Mouse (Mus musculus) hindbrain, embryonic 10.5 days (tissue): ENCODE measurements around the gene Vars. TPM values are rescaled to one million over a fixed set of nuclear protein-coding genes. Genes with fewer than 3 reads are reported as not detected.
A peak's percentile ranks its signal among the peaks of the same experiment; 100 is the strongest.
"Not testable (repeated sequence)": the region's sequence is repeated elsewhere in the genome, so short reads cannot be mapped to it uniquely, and the experiment has no call there.

Experiments used
- DNase-seq: peaks from one replicate; pipeline ENCODE4 v3.0.0-alpha.2; 2017; ENCODE audit warnings: low spot score
- H3K27ac ChIP-seq: fragments of 300-500 bp; sonication (generic); 2 replicates; pipeline ENCODE4 v1.5.1; 2016; ENCODE audit warnings: mild to moderate bottlenecking, moderate library complexity
- H3K27me3 ChIP-seq: fragments of 300-500 bp; sonication (generic); 2 replicates; pipeline ENCODE4 v1.6.1; 2016; ENCODE audit warnings: mild to moderate bottlenecking; ENCODE audit not compliant: poor library complexity, insufficient read depth, severe bottlenecking
- H3K36me3 ChIP-seq: fragments of 300-500 bp; sonication (generic); 2 replicates; pipeline ENCODE4 v1.6.1; 2016; ENCODE audit warnings: mild to moderate bottlenecking, moderate library complexity
- H3K4me1 ChIP-seq: fragments of 300-500 bp; sonication (generic); replicated peaks from 2 replicates; pipeline ENCODE4 v1.6.1; 2016; ENCODE audit warnings: mild to moderate bottlenecking
- H3K4me3 ChIP-seq: fragments of 300-500 bp; sonication (generic); 2 replicates; pipeline ENCODE4 v1.5.1; 2016; ENCODE audit warnings: mild to moderate bottlenecking, moderate library complexity
- H3K9me3 ChIP-seq: fragments of 300-500 bp; sonication (generic); 2 replicates; pipeline ENCODE4 v1.6.1; 2016; ENCODE audit warnings: mild to moderate bottlenecking, moderate library complexity
- WGBS: fragments of 180-500 bp; shearing (Covaris S2); methylation state at CpG from one replicate; pipeline ENCODE4 v1.1.7; 2016; 5-methylcytosine and 5-hydroxymethylcytosine counted together
- polyA plus RNA-seq: library from polyadenylated mRNA; unstranded; fragments of >200 nt; fragmentation: Nextera tagmentation; extraction: Ambion mirVana; gene quantifications from 2 replicates; pipeline ENCODE4 v1.2.1, GENCODE M21; 2016

The Vars gene
- polyA plus RNA-seq, 1 experiment from 2014 or later, result 176 TPM

GRCm38 (mm10) chr17:34959881-34960515 lies 40.8 kb upstream of the Vars start:
- DNase-seq, result peak; percentile 29
- WGBS, result 16% methylated on average over 12 of the region's 12 CpGs
- Histone ChIP-seq H3K4me3 (peak overlapping the region; percentile 64), H3K27ac (peak overlapping the region; percentile 91), H3K9me3 (no peaks in the 10 kb centered on the region), H3K4me1 (peaks cover 16% of the 10 kb centered on the region), H3K36me3 (no peaks in the 10 kb centered on the region), H3K27me3 (peaks cover 68% of the 10 kb centered on the region)

GRCm38 (mm10) chr17:34960702-34961493 lies 39.9 kb upstream of the Vars start:
- no peak for DNase-seq
- H3K36me3 ChIP-seq, result no peaks in the 10 kb centered on the region
- H3K9me3 ChIP-seq, result no peaks in the 10 kb centered on the region
- no peak overlapping the region for H3K27ac ChIP-seq
- H3K27me3 ChIP-seq, result peaks cover 66% of the 10 kb centered on the region
- peaks cover 16% of the 10 kb centered on the region for H3K4me1 ChIP-seq
- no peak overlapping the region for H3K4me3 ChIP-seq

- H3K27me3 ChIP-seq, result peaks cover 67% of the 10 kb centered on the region
- H3K4me1 ChIP-seq, result peaks cover 16% of the 10 kb centered on the region
- H3K9me3 ChIP-seq, result no peaks in the 10 kb centered on the region
- no peak for DNase-seq
- 42% methylated on average over 3 of the region's 3 CpGs for WGBS
- H3K36me3 ChIP-seq, result no peaks in the 10 kb centered on the region
- H3K27ac ChIP-seq, result no peak overlapping the region
- H3K4me3 ChIP-seq, result no peak overlapping the region
Observed at GRCm38 (mm10) chr17:34962125-34962524, 38.7 kb upstream of the Vars start.

- DNase-seq, result no peak
- Histone ChIP-seq H3K4me1 (peaks cover 16% of the 10 kb centered on the region), H3K27ac (no peak overlapping the region), H3K36me3 (no peaks in the 10 kb centered on the region), H3K4me3 (no peak overlapping the region), H3K27me3 (peaks cover 70% of the 10 kb centered on the region), H3K9me3 (no peaks in the 10 kb centered on the region)
- WGBS, result 62% methylated on average over 1 of the region's 1 CpGs
Observed at GRCm38 (mm10) chr17:34962841-34963240, 37.9 kb upstream of the Vars start.

- H3K9me3 ChIP-seq, result no peaks in the 10 kb centered on the region
Observed at GRCm38 (mm10) chr17:34964640-34965049, 36.1 kb upstream of the Vars start.

GRCm38 (mm10) chr17:34965627-34966026 lies 35.2 kb upstream of the Vars start:
- WGBS, result 85% methylated on average over 5 of the region's 5 CpGs
- H3K27me3 ChIP-seq, result peaks cover 88% of the 10 kb centered on the region
- H3K9me3 ChIP-seq, result no peaks in the 10 kb centered on the region
- no peak for DNase-seq
- H3K4me1 ChIP-seq, result 0 out of 2 replicates have a peak, but pooled peaks cover 4% of the 10 kb centered on the region
- no peak overlapping the region for H3K27ac ChIP-seq
- no peak overlapping the region for H3K4me3 ChIP-seq
- H3K36me3 ChIP-seq, result no peaks in the 10 kb centered on the region

More at GRCm38 (mm10) chr17:34964640-34965049, 36.1 kb upstream of the Vars start:
- Histone ChIP-seq H3K27ac (no peak overlapping the region), H3K27me3 (peaks cover 85% of the 10 kb centered on the region), H3K36me3 (no peaks in the 10 kb centered on the region), H3K4me3 (0 out of 2 replicates have a peak overlapping the region, but pooled peaks have one; percentile 6), H3K4me1 (peaks cover 12% of the 10 kb centered on the region)
- DNase-seq, result no peak
- 32% methylated on average over 1 of the region's 1 CpGs for WGBS

- not testable (repeated sequence) for H3K36me3 ChIP-seq, H3K4me1 ChIP-seq, H3K9me3 ChIP-seq, DNase-seq, H3K27ac ChIP-seq, H3K4me3 ChIP-seq
- 71% methylated on average over 9 of the region's 11 CpGs for WGBS
- peaks cover 68% of the 10 kb centered on the region for H3K27me3 ChIP-seq
Observed at GRCm38 (mm10) chr17:34969822-34970221, 31.0 kb upstream of the Vars start, which contains the start of gene Gm20481. Gm20481 (plus strand) TSS chr17:34969912.

- DNase-seq, H3K4me3 ChIP-seq, H3K4me1 ChIP-seq, H3K9me3 ChIP-seq, H3K36me3 ChIP-seq, H3K27ac ChIP-seq: not testable (repeated sequence)
- peaks cover 62% of the 10 kb centered on the region for H3K27me3 ChIP-seq
- WGBS, result 38% methylated on average over 25 of the region's 37 CpGs
Observed at GRCm38 (mm10) chr17:34970850-34971249, 29.9 kb upstream of the Vars start.

- H3K27me3 ChIP-seq, result peaks cover 53% of the 10 kb centered on the region
- not testable (repeated sequence) for DNase-seq, H3K36me3 ChIP-seq, H3K9me3 ChIP-seq, H3K27ac ChIP-seq, H3K4me1 ChIP-seq
- peak overlapping the region; percentile 50 for H3K4me3 ChIP-seq
- WGBS, result 3% methylated on average over 32 of the region's 43 CpGs
Observed at GRCm38 (mm10) chr17:34971694-34972068, 29.1 kb upstream of the Vars start.

GRCm38 (mm10) chr17:34972069-34972749 lies 28.6 kb upstream of the Vars start, which contains the start of the genes Hspa1a and Hspa1l:
Hspa1a (minus strand) TSS chr17:34972156.
Hspa1l (plus strand) TSS chr17:34972703.
- H3K9me3 ChIP-seq, H3K36me3 ChIP-seq, H3K4me1 ChIP-seq: not testable (repeated sequence)
- DNase-seq, result peak; percentile 78
- Histone ChIP-seq H3K4me3 (peak within 1 kb of the TSS; percentile 50), H3K27ac (peak within 1 kb of the TSS; percentile 56), H3K27me3 (peaks cover 48% of the 10 kb centered on the region)
- WGBS, result 1% methylated on average over 31 of the region's 33 CpGs

- no peak overlapping the region for H3K27ac ChIP-seq
- no peak for DNase-seq
- no peak overlapping the region for H3K4me3 ChIP-seq
- H3K27me3 ChIP-seq, result peaks cover 15% of the 10 kb centered on the region
- H3K9me3 ChIP-seq, result no peaks in the 10 kb centered on the region
- 80% methylated on average over 3 of the region's 3 CpGs for WGBS
- peaks cover 14% of the 10 kb centered on the region for H3K36me3 ChIP-seq
- peaks cover 11% of the 10 kb centered on the region for H3K4me1 ChIP-seq
Observed at GRCm38 (mm10) chr17:34975581-34976492, 24.9 kb upstream of the Vars start.

- no peaks in the 10 kb centered on the region for H3K9me3 ChIP-seq
- no peak for DNase-seq
- 93% methylated on average over 20 of the region's 20 CpGs for WGBS
Observed at GRCm38 (mm10) chr17:34977000-34977399, 23.8 kb upstream of the Vars start.

More at GRCm38 (mm10) chr17:34977000-34977399, 23.8 kb upstream of the Vars start:
- Histone ChIP-seq H3K4me3 (no peak overlapping the region), H3K36me3 (peaks cover 14% of the 10 kb centered on the region), H3K27ac (no peak overlapping the region), H3K4me1 (peaks cover 14% of the 10 kb centered on the region), H3K27me3 (peaks cover 15% of the 10 kb centered on the region)
